Mouse (Mus musculus) stomach, embryonic 16.5 days (tissue): ENCODE data around the gene Afmid. TPM values are rescaled to one million over a fixed set of nuclear protein-coding genes. Genes with fewer than 3 reads are reported as not detected.

ENCODE experiments used
- ATAC-seq: fragments of 200-750 bp; cut with Nextera tagmentation; 2 replicates; pipeline ENCODE4 v1.8.0; 2017; ENCODE audit warnings: moderate number of reproducible peaks, moderate TSS enrichment; ENCODE audit not compliant: insufficient read depth, low FRiP score
- H3K27ac ChIP-seq: fragments of 300-500 bp; sonication (generic); 2 replicates; pipeline ENCODE4 v1.5.1; 2014; ENCODE audit warnings: low read length
- H3K27me3 ChIP-seq: fragments of 300-500 bp; sonication (generic); 2 replicates; pipeline ENCODE4 v1.6.1; 2014; ENCODE audit warnings: low read length, control low read depth, mixed read lengths; ENCODE audit not compliant: control insufficient read depth, insufficient read depth
- H3K36me3 ChIP-seq: fragments of 300-500 bp; sonication (generic); 2 replicates; pipeline ENCODE4 v1.6.1; 2014; ENCODE audit warnings: low read length; ENCODE audit not compliant: control insufficient read depth, insufficient read depth
- H3K4me1 ChIP-seq: fragments of 300-500 bp; sonication (generic); 2 replicates; pipeline ENCODE4 v1.6.1; 2014; ENCODE audit warnings: low read length, control low read depth, mixed read lengths; ENCODE audit not compliant: control insufficient read depth, insufficient read depth
- H3K4me2 ChIP-seq: fragments of 300-500 bp; sonication (generic); 2 replicates; pipeline ENCODE4 v1.6.1; 2014; ENCODE audit warnings: low read depth, low read length, mixed read lengths
- H3K4me3 ChIP-seq: fragments of 300-500 bp; sonication (generic); replicated peaks from 2 replicates; pipeline ENCODE4 v1.5.1; 2014; ENCODE audit warnings: mild to moderate bottlenecking, low read length
- H3K9ac ChIP-seq: fragments of 300-500 bp; sonication (generic); 2 replicates; pipeline ENCODE4 v1.6.1; 2014; ENCODE audit warnings: low read length
- H3K9me3 ChIP-seq: fragments of 300-500 bp; sonication (generic); replicated peaks from 2 replicates; pipeline ENCODE4 v1.6.1; 2016; ENCODE audit warnings: low read length, control low read depth; ENCODE audit not compliant: control insufficient read depth
- WGBS: fragments of 180-500 bp; shearing (Covaris S2); extraction: QIAGEN DNeasy Blood & Tissue Kit; methylation state at CpG from one replicate; pipeline ENCODE4 v1.1.7; 2014; 5-methylcytosine and 5-hydroxymethylcytosine counted together
- polyA plus RNA-seq: library from polyadenylated mRNA; unstranded; fragments of >200 nt; fragmentation: Nextera tagmentation; extraction: Ambion mirVana; gene quantifications from 2 replicates; pipeline ENCODE4 v1.2.1, GENCODE M21; 2015

Gene Afmid
- polyA plus RNA-seq, 1 experiment from 2014 or later, result 6.8 TPM

DNA sequence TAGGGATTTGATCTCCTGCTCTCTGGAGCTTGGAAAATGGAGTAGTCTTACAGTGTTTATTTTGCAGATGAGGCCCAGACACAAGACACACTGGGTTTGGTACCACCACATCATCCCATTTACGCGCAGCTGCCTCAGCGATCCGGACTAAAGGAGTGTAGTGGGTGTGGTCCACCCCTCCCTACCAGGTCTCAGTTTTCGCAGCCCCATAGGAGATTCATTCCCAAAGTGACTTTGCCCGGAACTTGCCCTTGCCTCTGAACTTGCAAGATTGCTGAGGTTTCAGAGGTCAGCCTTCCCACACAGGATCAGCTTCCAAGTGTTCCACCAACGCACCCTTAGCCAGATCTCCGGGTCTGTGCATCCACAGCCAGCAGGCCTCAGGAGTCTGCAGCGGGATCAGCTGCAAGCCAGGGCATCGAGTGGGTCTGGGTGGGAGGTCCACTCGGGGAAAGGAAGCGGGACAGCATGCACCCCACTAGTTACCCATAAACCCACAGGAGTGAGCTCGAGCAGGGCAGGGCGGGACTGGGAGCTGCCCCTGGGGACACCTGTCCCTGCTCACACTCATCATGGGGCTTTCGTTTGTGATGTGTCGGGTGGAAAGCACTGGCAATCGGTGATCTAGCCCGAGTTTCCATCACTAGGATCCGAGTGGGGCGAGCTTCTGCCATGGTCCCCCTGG is 62.6 kb downstream of the Afmid start:
- Histone ChIP-seq H3K36me3 (no peaks in the 10 kb centered on the region), H3K27me3 (no peaks in the 10 kb centered on the region), H3K4me1 (peaks cover 33% of the 10 kb centered on the region), H3K4me2 (peak overlapping the region; percentile 52), H3K4me3 (peak overlapping the region; percentile 31; the same call in 1 of the 2 replicates), H3K9me3 (no peaks in the 10 kb centered on the region), H3K27ac (peak overlapping the region; percentile 52; the same call in 1 of the 2 replicates), H3K9ac (peak overlapping the region; percentile 67)
- ATAC-seq, result no peak
- 26% methylated on average over 20 of the region's 20 CpGs for WGBS

DNA sequence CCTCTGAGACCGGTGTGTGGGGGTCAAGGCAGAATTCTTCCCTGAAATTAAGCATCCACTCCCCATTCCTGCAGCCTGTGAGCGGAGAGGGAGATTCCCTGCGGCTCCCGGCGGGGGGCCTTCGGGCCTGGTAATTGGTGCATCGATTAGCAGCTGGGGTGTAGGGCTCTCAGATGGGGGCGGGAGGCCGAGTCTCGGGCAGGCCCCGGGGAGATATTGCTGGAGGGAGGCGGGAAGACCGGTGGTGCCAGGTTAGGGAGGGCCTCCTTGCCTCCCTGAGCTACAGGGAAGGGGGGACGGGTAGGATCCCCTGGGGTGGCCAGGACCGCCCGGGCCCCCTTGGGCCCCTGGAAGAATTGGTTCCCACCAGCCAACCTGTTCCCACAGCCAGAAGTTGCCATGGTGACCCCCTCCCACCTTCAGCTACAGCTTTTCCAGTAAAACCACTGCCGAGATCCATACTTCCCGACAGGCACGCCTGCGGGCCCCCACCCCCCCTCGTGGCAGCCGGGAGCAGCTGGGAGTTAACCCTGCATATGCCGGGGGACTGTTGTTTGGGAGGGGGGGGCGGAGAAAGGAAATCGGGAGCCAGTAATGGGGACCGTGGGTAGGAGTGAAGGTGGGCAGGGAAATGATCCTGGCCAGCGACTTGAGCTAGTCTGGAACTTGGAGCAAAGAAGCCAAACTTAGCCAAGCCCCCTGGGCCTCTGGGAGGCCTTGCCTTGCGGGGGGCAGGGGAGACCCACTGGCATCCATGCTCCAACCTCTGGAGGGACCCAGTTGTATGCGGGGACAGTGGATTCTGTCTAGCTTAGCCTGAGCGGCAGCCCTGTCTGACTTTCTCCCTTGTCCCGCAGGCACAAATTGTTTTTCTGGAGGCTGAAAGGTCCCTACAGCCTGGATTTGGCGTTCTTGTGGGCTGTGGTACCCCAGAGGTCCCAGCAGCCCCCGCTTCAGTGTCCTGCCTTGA is 63.4 kb downstream of the Afmid start:
- WGBS, result 12% methylated on average over 33 of the region's 33 CpGs
- Histone ChIP-seq H3K27me3 (no peaks in the 10 kb centered on the region), H3K9me3 (no peaks in the 10 kb centered on the region), H3K27ac (peak overlapping the region; percentile 52; the same call in 1 of the 2 replicates), H3K4me2 (peak overlapping the region; percentile 52), H3K36me3 (no peaks in the 10 kb centered on the region), H3K9ac (peak overlapping the region; percentile 67), H3K4me3 (peak overlapping the region; percentile 31), H3K4me1 (peaks cover 33% of the 10 kb centered on the region)
- peak; percentile 28; the same call in 1 of the 2 replicates for ATAC-seq

Other genes with a start within 250 kb of the Afmid start
- 10.2 and 10.5 TPM in 2 replicates for gene Tnrc6c, start 171.6 kb upstream of the Afmid start, polyA plus RNA-seq
- gene Tmc8, start 43.8 kb upstream of the Afmid start, polyA plus RNA-seq, result 3.2 and 3.7 TPM in 2 replicates
- 31.6 and 36.8 TPM in 2 replicates for gene Tmc6, start 43.7 kb upstream of the Afmid start, polyA plus RNA-seq
- 2.5 and 4.7 TPM in 2 replicates for gene 6030468B19Rik, start 28.3 kb upstream of the Afmid start, polyA plus RNA-seq
- 0.16 and 0.68 TPM in 2 replicates for gene Gm20708, start 16.3 kb upstream of the Afmid start, polyA plus RNA-seq
- gene Syngr2, start 16.3 kb upstream of the Afmid start, polyA plus RNA-seq, result 129 and 157 TPM in 2 replicates
- gene Tk1, start 168 bp downstream of the Afmid start, polyA plus RNA-seq, result 120 and 128 TPM in 2 replicates
- gene Birc5, start 23.3 kb downstream of the Afmid start, polyA plus RNA-seq, result 230 and 247 TPM in 2 replicates
- gene Tmem235, start 34.8 kb downstream of the Afmid start, polyA plus RNA-seq, result not detected in 2 replicates
- 6.8 and 8.2 TPM in 2 replicates for gene Tha1, start 47.6 kb downstream of the Afmid start, polyA plus RNA-seq
- gene Socs3, start 144.1 kb downstream of the Afmid start, polyA plus RNA-seq, result 16.1 and 17.4 TPM in 2 replicates
- 32.1 and 37.1 TPM in 2 replicates for gene Pgs1, start 160.4 kb downstream of the Afmid start, polyA plus RNA-seq